Mouse (Mus musculus): ENCODE results near the gene Lsamp.

DNA sequence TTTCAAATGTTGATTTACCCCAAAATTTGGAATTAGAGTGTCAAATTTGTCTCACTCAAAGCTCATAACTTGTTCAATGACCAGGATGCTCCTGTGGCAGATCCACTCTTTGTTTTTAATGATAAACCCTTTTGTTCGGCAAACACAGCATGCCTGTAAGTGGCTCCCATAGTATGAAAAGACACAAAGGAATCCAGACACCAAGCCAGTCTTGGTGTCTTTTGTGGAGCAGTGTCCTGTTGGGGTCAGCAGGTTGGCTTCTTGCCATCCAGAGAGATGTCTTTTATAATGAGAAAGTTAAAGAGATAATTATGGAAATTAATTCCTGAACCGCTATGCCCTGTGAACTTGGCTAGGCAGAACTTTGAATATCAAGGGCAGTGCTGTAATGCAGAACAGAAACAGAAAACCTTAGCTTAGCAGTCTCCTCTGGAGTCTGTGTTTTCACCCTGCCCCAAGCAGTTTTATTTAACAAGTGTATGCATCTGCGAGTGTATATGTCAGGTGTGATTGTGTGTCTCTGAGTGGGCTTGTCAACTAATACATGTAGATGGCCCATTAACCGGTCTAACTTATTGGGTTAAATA lies 310.2 kb downstream of the Lsamp start:
- TF ChIP-seq GATA1 (IDR thresholded peaks at IDR 0.05; ENCODE audit: borderline replicate concordance, low read length) (no peak), FLI1 (IDR thresholded peaks at IDR 0.05; ENCODE audit: low read length) (no peak)
